Mouse (Mus musculus) midbrain, embryonic 16.5 days (tissue): ENCODE results near the gene Ttc3. TPM values are rescaled to one million over a fixed set of nuclear protein-coding genes. Genes with fewer than 3 reads are reported as not detected.
A peak's percentile ranks its signal among the peaks of the same experiment; 100 is the strongest.

Experiments
- ATAC-seq: fragments of 200-750 bp; cut with Nextera tagmentation; 2 replicates; pipeline ENCODE4 v1.8.0; 2017; ENCODE audit warnings: moderate TSS enrichment
- H3K27ac ChIP-seq: fragments of 300-500 bp; sonication (generic); 2 replicates; pipeline ENCODE4 v1.5.1; 2014; ENCODE audit warnings: mild to moderate bottlenecking, low read length, mixed read lengths
- H3K27me3 ChIP-seq: fragments of 300-500 bp; sonication (generic); 2 replicates; pipeline ENCODE4 v1.6.1; 2014; ENCODE audit warnings: low read depth, low read length, mixed read lengths; ENCODE audit not compliant: control insufficient read depth, insufficient read depth
- H3K36me3 ChIP-seq: fragments of 300-500 bp; sonication (generic); 2 replicates; pipeline ENCODE4 v1.6.1; 2014; ENCODE audit warnings: mild to moderate bottlenecking, low read length, moderate library complexity, mixed read lengths; ENCODE audit not compliant: control insufficient read depth, insufficient read depth
- H3K4me1 ChIP-seq: fragments of 300-500 bp; sonication (generic); 2 replicates; pipeline ENCODE4 v1.6.1; 2014; ENCODE audit warnings: mild to moderate bottlenecking, low read length, mixed read lengths; ENCODE audit not compliant: control insufficient read depth, insufficient read depth
- H3K4me2 ChIP-seq: fragments of 300-500 bp; sonication (generic); 2 replicates; pipeline ENCODE4 v1.6.1; 2014; ENCODE audit warnings: mild to moderate bottlenecking, low read length, mixed read lengths
- H3K4me3 ChIP-seq: fragments of 300-500 bp; sonication (generic); 2 replicates; pipeline ENCODE4 v1.5.1; 2014; ENCODE audit warnings: low read depth, mild to moderate bottlenecking, low read length, moderate library complexity, mixed read lengths
- H3K9ac ChIP-seq: fragments of 300-500 bp; sonication (generic); 2 replicates; pipeline ENCODE4 v1.6.1; 2014; ENCODE audit warnings: low read depth, low read length, mixed read lengths
- H3K9me3 ChIP-seq: fragments of 300-500 bp; sonication (generic); replicated peaks from 2 replicates; pipeline ENCODE4 v1.6.1; 2014; ENCODE audit warnings: mild to moderate bottlenecking, low read length, mixed read lengths; ENCODE audit not compliant: control insufficient read depth, poor library complexity, severe bottlenecking
- WGBS: fragments of 180-500 bp; shearing (Covaris S2); extraction: QIAGEN DNeasy Blood & Tissue Kit; methylation state at CpG from one replicate; pipeline ENCODE4 v1.1.7; 2014; 5-methylcytosine and 5-hydroxymethylcytosine counted together
- polyA plus RNA-seq: library from polyadenylated mRNA; unstranded; fragments of >200 nt; fragmentation: Nextera tagmentation; extraction: Ambion mirVana; gene quantifications from 2 replicates; pipeline ENCODE4 v1.2.1, GENCODE M21; 2015

The Ttc3 gene
- polyA plus RNA-seq, 1 experiment from 2014 or later: 1,007 TPM

- H3K27me3 ChIP-seq: no peaks in the 10 kb centered on the region
- H3K4me3 ChIP-seq: no peak overlapping the region
- no peak for ATAC-seq
- no peaks in the 10 kb centered on the region for H3K4me1 ChIP-seq
- no peak overlapping the region for H3K27ac ChIP-seq
- no peak overlapping the region for H3K9ac ChIP-seq
- peaks cover 32% of the 10 kb centered on the region for H3K36me3 ChIP-seq
- no peak overlapping the region for H3K4me2 ChIP-seq
- H3K9me3 ChIP-seq: no peaks in the 10 kb centered on the region
- 92% methylated on average over 2 of the region's 2 CpGs for WGBS
Measured at GRCm38 (mm10) chr16:94436801-94437200, 66.4 kb downstream of the Ttc3 start.

GRCm38 (mm10) chr16:94441361-94441760, 70.9 kb downstream of the Ttc3 start:
- Histone ChIP-seq H3K36me3 (peaks cover 33% of the 10 kb centered on the region), H3K4me2 (no peak overlapping the region), H3K4me3 (no peak overlapping the region), H3K9me3 (no peaks in the 10 kb centered on the region), H3K9ac (no peak overlapping the region), H3K27ac (no peak overlapping the region), H3K27me3 (no peaks in the 10 kb centered on the region), H3K4me1 (no peaks in the 10 kb centered on the region)
- 93% methylated on average over 2 of the region's 2 CpGs for WGBS
- ATAC-seq: no peak

DNA sequence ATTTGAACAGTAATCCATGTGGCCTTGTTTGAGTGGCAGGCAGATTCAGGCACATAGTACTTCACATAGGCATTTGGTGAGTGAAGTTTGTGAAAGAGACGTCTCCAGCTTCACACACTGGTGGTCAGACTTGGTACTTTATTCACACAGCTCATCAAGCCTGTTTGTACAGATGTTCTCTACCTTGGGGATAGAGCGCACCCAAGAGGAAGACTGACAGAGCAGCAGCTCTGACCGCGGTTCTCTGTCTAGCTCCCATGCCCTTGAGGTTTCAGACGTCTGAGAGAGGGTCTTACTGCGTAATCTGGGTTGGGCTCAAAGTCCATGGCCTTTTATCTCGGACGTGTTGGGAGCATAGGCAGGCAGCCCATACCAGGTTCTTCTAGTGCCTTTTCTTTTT, 78.7 kb downstream of the Ttc3 start:
- WGBS: 81% methylated on average over 8 of the region's 8 CpGs
- Histone ChIP-seq H3K27me3 (no peaks in the 10 kb centered on the region), H3K27ac (no peak overlapping the region), H3K9ac (no peak overlapping the region), H3K4me2 (no peak overlapping the region), H3K9me3 (no peaks in the 10 kb centered on the region), H3K4me3 (no peak overlapping the region), H3K4me1 (no peaks in the 10 kb centered on the region), H3K36me3 (peaks cover 49% of the 10 kb centered on the region)
- ATAC-seq: no peak

DNA sequence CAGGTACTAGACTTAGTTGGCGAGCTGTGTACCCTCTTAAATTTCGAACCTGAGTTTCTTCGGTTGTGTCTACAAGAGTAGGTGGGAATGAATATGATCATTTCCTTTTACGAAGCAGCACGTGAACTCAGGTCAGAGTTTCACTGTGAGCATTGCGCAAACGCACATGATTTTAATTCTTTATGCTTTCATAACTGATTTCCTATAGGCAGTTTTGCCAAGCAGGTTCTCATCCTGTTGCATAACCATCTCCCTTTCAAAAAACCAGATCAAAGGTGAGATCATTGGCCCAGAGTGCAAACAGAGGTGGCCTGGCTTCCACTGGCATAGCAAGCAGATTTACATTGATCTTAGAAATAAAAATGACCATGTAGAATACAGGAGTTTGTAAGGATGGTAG, 79.2 kb downstream of the Ttc3 start:
- H3K9me3 ChIP-seq: no peaks in the 10 kb centered on the region
- peaks cover 49% of the 10 kb centered on the region for H3K36me3 ChIP-seq
- H3K9ac ChIP-seq: no peak overlapping the region
- H3K27me3 ChIP-seq: no peaks in the 10 kb centered on the region
- no peak for ATAC-seq
- WGBS: 93% methylated on average over 7 of the region's 7 CpGs
- no peak overlapping the region for H3K4me2 ChIP-seq
- no peak overlapping the region for H3K27ac ChIP-seq
- no peak overlapping the region for H3K4me3 ChIP-seq
- no peaks in the 10 kb centered on the region; the same call in 1 of the 2 replicates for H3K4me1 ChIP-seq

DNA sequence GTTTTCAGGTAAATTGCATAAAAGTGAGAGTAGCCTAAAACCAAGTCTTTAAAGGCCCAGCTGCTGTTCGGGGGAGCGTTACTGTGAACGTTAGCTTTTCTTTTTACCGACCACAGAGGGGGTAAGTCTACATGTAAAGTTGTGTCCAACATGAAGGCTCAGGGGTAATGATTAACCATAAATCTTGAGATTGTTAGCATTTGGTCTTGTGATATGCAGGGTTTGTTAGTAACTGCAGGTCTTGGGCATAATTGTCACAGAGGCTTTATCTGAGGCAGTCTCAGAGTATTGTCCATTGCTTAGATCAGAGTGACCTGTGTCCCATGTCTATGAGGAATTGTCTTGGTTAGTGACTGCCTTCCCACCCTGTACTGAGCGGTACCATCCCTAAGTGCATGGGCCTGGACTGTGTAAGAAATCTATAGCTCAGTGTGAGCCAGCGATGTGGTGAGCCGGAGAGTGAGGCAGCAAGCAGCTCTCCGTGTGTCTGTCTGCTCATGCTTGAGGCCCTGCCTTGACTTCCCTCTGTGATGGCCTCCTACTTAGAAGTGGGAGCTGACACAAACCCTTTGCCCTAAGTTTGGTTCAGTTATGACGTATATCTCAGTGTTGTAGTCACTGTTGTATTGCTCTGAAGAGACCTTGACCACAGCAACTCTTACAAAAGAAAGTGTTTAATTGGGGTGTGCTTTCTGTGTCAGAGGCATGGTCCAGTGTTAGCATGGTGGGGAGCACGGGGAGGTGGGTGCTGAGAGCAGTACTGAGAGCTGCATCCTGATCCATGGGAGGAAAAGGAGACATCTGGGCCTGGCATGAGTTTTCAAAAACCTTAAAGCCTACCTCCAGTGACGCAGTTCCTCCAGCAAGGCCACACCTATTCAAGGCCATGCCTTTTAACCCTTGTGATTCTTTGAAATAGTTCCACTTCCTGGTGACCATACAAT, 81.4 kb downstream of the Ttc3 start:
- Histone ChIP-seq H3K36me3 (peaks cover 53% of the 10 kb centered on the region), H3K4me2 (no peak overlapping the region), H3K4me1 (no peaks in the 10 kb centered on the region; the same call in 1 of the 2 replicates), H3K27ac (no peak overlapping the region), H3K9me3 (no peaks in the 10 kb centered on the region), H3K27me3 (no peaks in the 10 kb centered on the region), H3K4me3 (no peak overlapping the region), H3K9ac (no peak overlapping the region)
- WGBS: 93% methylated on average over 11 of the region's 11 CpGs
- ATAC-seq: no peak

GRCm38 (mm10) chr16:94452768-94453167, 82.3 kb downstream of the Ttc3 start:
- H3K36me3 ChIP-seq: peaks cover 56% of the 10 kb centered on the region
- no peak overlapping the region for H3K4me2 ChIP-seq
- H3K9ac ChIP-seq: no peak overlapping the region
- H3K27ac ChIP-seq: no peak overlapping the region
- WGBS: 89% methylated on average over 4 of the region's 4 CpGs
- H3K27me3 ChIP-seq: no peaks in the 10 kb centered on the region
- no peaks in the 10 kb centered on the region; the same call in 1 of the 2 replicates for H3K4me1 ChIP-seq
- no peaks in the 10 kb centered on the region for H3K9me3 ChIP-seq
- no peak for ATAC-seq
- no peak overlapping the region for H3K4me3 ChIP-seq

DNA sequence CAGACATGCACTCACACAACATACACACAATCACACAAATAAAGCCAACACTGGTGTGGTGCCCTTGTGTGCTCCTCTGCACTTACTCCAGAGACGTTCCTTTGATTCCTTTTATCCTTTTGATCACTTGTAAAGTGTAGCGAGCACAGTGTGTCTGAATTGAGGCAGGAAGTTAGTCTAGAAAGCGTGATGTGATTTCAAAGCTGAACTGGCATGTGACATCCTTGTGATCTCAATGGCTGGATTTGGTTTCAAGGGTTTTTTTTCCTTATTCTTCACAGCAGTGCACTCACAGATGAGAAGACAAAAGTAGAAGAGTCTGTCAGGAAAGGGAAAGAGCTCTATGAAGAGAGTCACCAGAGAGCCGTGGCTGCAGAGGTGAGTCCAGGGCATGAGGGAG, 83.7 kb downstream of the Ttc3 start:
- 54% methylated on average over 4 of the region's 4 CpGs for WGBS
- peak; percentile 39; the same call in 1 of the 2 replicates for ATAC-seq
- no peaks in the 10 kb centered on the region for H3K27me3 ChIP-seq

DNA sequence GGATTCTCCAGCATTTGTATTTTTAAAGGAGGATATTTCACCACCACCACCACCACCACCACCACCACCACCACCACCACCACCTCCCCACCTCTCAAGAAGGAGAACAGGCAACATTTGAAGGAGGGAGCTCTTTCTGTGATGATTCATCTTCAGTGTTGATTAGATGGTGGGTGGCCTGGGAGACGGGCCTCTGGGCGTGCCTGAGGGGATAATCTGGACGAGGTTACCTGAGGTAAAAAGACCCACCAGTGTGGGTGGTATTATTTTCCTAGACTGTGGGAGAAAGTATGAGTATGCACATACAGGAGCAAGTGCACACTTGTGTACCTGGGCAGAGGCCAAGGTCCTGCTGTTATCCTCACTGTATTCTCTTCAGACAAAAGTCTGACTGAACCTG, 93.6 kb downstream of the Ttc3 start:
- ATAC-seq: no peak
- Histone ChIP-seq H3K4me2 (no peak overlapping the region), H3K9ac (no peak overlapping the region), H3K4me3 (no peak overlapping the region), H3K36me3 (peaks cover 75% of the 10 kb centered on the region), H3K4me1 (no peaks in the 10 kb centered on the region), H3K27me3 (no peaks in the 10 kb centered on the region), H3K27ac (no peak overlapping the region), H3K9me3 (no peaks in the 10 kb centered on the region)
- WGBS: 89% methylated on average over 3 of the region's 3 CpGs

More for the DNA sequence above, 83.7 kb downstream of the Ttc3 start:
- no peak overlapping the region for H3K4me2 ChIP-seq
- H3K36me3 ChIP-seq: peaks cover 58% of the 10 kb centered on the region
- no peaks in the 10 kb centered on the region for H3K9me3 ChIP-seq
- no peak overlapping the region for H3K9ac ChIP-seq
- H3K27ac ChIP-seq: no peak overlapping the region
- no peaks in the 10 kb centered on the region; the same call in 1 of the 2 replicates for H3K4me1 ChIP-seq
- no peak overlapping the region for H3K4me3 ChIP-seq

DNA sequence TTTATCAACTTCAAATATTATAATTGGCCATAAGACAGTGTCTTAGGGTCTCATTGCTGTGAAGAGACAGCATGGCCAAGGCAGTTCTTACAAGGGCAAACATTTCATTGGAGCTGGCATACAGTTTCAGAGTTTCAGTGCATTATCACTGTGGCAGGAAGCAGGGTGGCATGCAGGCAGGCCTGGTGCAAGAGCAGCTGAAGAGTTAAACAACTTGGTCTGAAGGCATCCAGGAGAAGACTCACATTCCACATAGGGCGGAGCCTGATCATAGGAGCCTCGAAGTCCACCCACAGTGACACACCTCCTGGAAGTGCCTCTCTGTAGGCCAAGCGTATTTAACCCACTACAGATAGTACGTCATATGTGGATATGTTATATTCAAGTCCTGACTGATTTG, 95.5 kb downstream of the Ttc3 start:
- no peaks in the 10 kb centered on the region for H3K9me3 ChIP-seq
- no peaks in the 10 kb centered on the region for H3K27me3 ChIP-seq
- no peak overlapping the region for H3K4me2 ChIP-seq
- H3K4me1 ChIP-seq: no peaks in the 10 kb centered on the region
- peaks cover 73% of the 10 kb centered on the region for H3K36me3 ChIP-seq
- WGBS: 92% methylated on average over 4 of the region's 4 CpGs
- no peak overlapping the region for H3K27ac ChIP-seq
- no peak overlapping the region for H3K9ac ChIP-seq
- H3K4me3 ChIP-seq: no peak overlapping the region
- ATAC-seq: 0 out of 2 replicates have a peak, but pooled peaks have one; percentile 37
